Mouse (Mus musculus) lung, adult 2 months (tissue): Measurements from ENCODE around the gene Hmox1.

Experiments used
- CTCF ChIP-seq: fragments of 200-500 bp; IDR thresholded peaks from 2 replicates; pipeline ENCODE4 v1.5.1; 2011; ENCODE audit warnings: mild to moderate bottlenecking, low read length, control low read depth; ENCODE audit not compliant: insufficient read depth
- POLR2A ChIP-seq: fragments of 200-500 bp; IDR thresholded peaks from 2 replicates; pipeline ENCODE4 v1.6.1; 2011; ENCODE audit warnings: low read depth, mild to moderate bottlenecking, control low read depth, low read length, borderline replicate concordance; ENCODE audit errors: extremely low read depth

- no peak for TF ChIP-seq CTCF
- no peak for TF ChIP-seq POLR2A
These were observed 33.4 kb upstream of the Hmox1 start for GRCm38 (mm10) chr8:75060022-75060421.
